ENCODE assay signal across 18 mouse cellular contexts in genomic region chr3:54555954-54556353, GRCm38 (mm10).
DNase-seq lines count a peak whose midpoint lies in the region; ATAC-seq and TF ChIP-seq lines count a peak whose summit lies in the region.
"Had no signal": no experiment of that assay in that cellular context is flagged by ENCODE, and none has a peak within 500 bp of the region (broad histone marks: within the 10 kb centered on the region; RNA-seq: fewer than 3 reads in every experiment).

No protein-coding gene starts in this region.

- no peak overlapping the region for H3K4me3 ChIP-seq in kidney, adult 2 months (ENCODE audit: insufficient read depth, low read depth, low read length)
- H3K4me3 ChIP-seq in MEL (ENCODE audit: control insufficient read depth in 1 of 2, insufficient read depth in 1 of 2, low read depth in 2 of 2, low read length in 2 of 2): no peak overlapping the region
- H3K4me3 ChIP-seq in embryonic fibroblast, embryonic 13.5 days (ENCODE audit: insufficient read depth, low read length): no peak overlapping the region
- no peak overlapping the region for H3K4me3 ChIP-seq in hindbrain, embryonic 11.5 days (ENCODE audit: low read depth, low read length)
- H3K4me3 ChIP-seq in kidney, embryonic 15.5 days (replicated peaks): no peak overlapping the region
- H3K4me3 ChIP-seq: embryonic facial prominence, embryonic 13.5 days; forebrain, embryonic 13.5 days; lung, embryonic 15.5 days; midbrain, embryonic 12.5 days; neural tube, embryonic 12.5 days had no signal

- no peak for TF ChIP-seq POLR2A in kidney, adult 2 months (IDR thresholded peaks at IDR 0.05; ENCODE audit: low read depth, low read length)
- no peak for TF ChIP-seq POLR2A in MEL (IDR thresholded peaks at IDR 0.05; ENCODE audit: control insufficient read depth in 1 of 2, insufficient read depth in 1 of 2, low read depth in 1 of 2, low read length in 2 of 2, poor library complexity in 1 of 2)
- TF ChIP-seq POLR2A in embryonic fibroblast, embryonic 13.5 days (IDR thresholded peaks at IDR 0.05; ENCODE audit: low read depth, low read length): no peak

- TF ChIP-seq EP300 in MEL (IDR thresholded peaks at IDR 0.05; ENCODE audit: low read depth in 1 of 2, low read length in 2 of 2): no peak

- 89% methylated on average over 2 of the region's 2 CpGs for WGBS in kidney, adult 2 months
- 94% methylated on average over 2 of the region's 2 CpGs for WGBS in hindbrain, embryonic 11.5 days
- 92% methylated on average over 2 of the region's 2 CpGs for WGBS in kidney, embryonic 15.5 days

- no peaks in the 10 kb centered on the region for H3K27me3 ChIP-seq in kidney, adult 2 months (replicated peaks; ENCODE audit: control insufficient read depth, insufficient read depth, low read length)
- H3K27me3 ChIP-seq in MEL (ENCODE audit: control insufficient read depth in 1 of 2, insufficient read depth in 2 of 2, low read length in 2 of 2): no peaks in the 10 kb centered on the region
- no peaks in the 10 kb centered on the region for H3K27me3 ChIP-seq in hindbrain, embryonic 11.5 days (ENCODE audit: control insufficient read depth, insufficient read depth, low read length)
- no peaks in the 10 kb centered on the region for H3K27me3 ChIP-seq in kidney, embryonic 15.5 days
- H3K27me3 ChIP-seq: embryonic facial prominence, embryonic 13.5 days; forebrain, embryonic 13.5 days; lung, embryonic 15.5 days; midbrain, embryonic 12.5 days; neural tube, embryonic 12.5 days had no signal

- no peaks in the 10 kb centered on the region for H3K79me2 ChIP-seq in MEL (ENCODE audit: control insufficient read depth, insufficient read depth, low read length, poor library complexity)

- no peaks in the 10 kb centered on the region for H3K4me1 ChIP-seq in kidney, adult 2 months (ENCODE audit: control insufficient read depth, insufficient read depth, low read length)
- no peaks in the 10 kb centered on the region for H3K4me1 ChIP-seq in MEL (ENCODE audit: control insufficient read depth in 1 of 2, insufficient read depth in 2 of 2, low read length in 2 of 2)
- H3K4me1 ChIP-seq in embryonic fibroblast, embryonic 13.5 days (ENCODE audit: control insufficient read depth, insufficient read depth, low read length): peaks cover 12% of the 10 kb centered on the region
- H3K4me1 ChIP-seq in hindbrain, embryonic 11.5 days (replicated peaks; ENCODE audit: control insufficient read depth, insufficient read depth, low read length): no peaks in the 10 kb centered on the region
- peaks cover 6% of the 10 kb centered on the region; the same call in 1 of the 2 replicates for H3K4me1 ChIP-seq in kidney, embryonic 15.5 days
- H3K4me1 ChIP-seq: forebrain, embryonic 13.5 days; midbrain, embryonic 12.5 days; neural tube, embryonic 12.5 days had no signal

- no peak for DNase-seq in kidney, adult 2 months
- no peak for DNase-seq in kidney, postnatal 14 days
- DNase-seq in A20 (ENCODE audit: low read depth, low spot score) (peak; percentile 49), MEL (ENCODE audit: low read depth, low spot score) (peak; percentile 23)
- DNase-seq in hindbrain, embryonic 11.5 days (ENCODE audit: low spot score): no peak
- DNase-seq: cerebellum, postnatal 10 days; heart, adult 11 months; heart, postnatal 10 days; kidney, postnatal 36 days; right cerebral cortex, adult 18-20 months had no signal

- H3K27ac ChIP-seq in kidney, adult 2 months (ENCODE audit: insufficient read depth, low read depth, low read length): no peak overlapping the region
- no peak overlapping the region for H3K27ac ChIP-seq in MEL (ENCODE audit: control insufficient read depth, low read depth, low read length)
- H3K27ac ChIP-seq in embryonic fibroblast, embryonic 13.5 days (ENCODE audit: insufficient read depth, low read length): 0 out of 2 replicates have a peak overlapping the region, but pooled peaks have one; percentile 43
- H3K27ac ChIP-seq in hindbrain, embryonic 11.5 days (ENCODE audit: low read depth, low read length): no peak overlapping the region
- H3K27ac ChIP-seq in kidney, embryonic 15.5 days: no peak overlapping the region
- H3K27ac ChIP-seq: embryonic facial prominence, embryonic 13.5 days; forebrain, embryonic 13.5 days; lung, embryonic 15.5 days; midbrain, embryonic 12.5 days; neural tube, embryonic 12.5 days had no signal

- H3K4me2 ChIP-seq in hindbrain, embryonic 11.5 days (replicated peaks; ENCODE audit: low read depth, low read length): no peak overlapping the region
- H3K4me2 ChIP-seq in kidney, embryonic 15.5 days: no peak overlapping the region
- H3K4me2 ChIP-seq: embryonic facial prominence, embryonic 13.5 days; forebrain, embryonic 13.5 days; lung, embryonic 15.5 days; midbrain, embryonic 12.5 days; neural tube, embryonic 12.5 days had no signal

- 0 out of 2 replicates have a peak, but pooled peaks have one; percentile 5 for TF ChIP-seq CTCF in kidney, adult 2 months (conservative IDR thresholded peaks at IDR 0.05; ENCODE audit: insufficient read depth, insufficient read length, low read depth, low read length)
- TF ChIP-seq CTCF in MEL (IDR thresholded peaks at IDR 0.05 in 2 of 3, conservative IDR thresholded peaks at IDR 0.05 in 1 of 3; ENCODE audit: control insufficient read depth in 1 of 3, insufficient read depth in 1 of 3, low read depth in 2 of 3, low read length in 3 of 3, poor library complexity in 1 of 3, severe bottlenecking in 1 of 3): peak in 2 of 3 experiments; percentile 22 to 37; a peak in 3 of 6 replicates
- TF ChIP-seq CTCF in embryonic fibroblast, embryonic 13.5 days (IDR thresholded peaks at IDR 0.05; ENCODE audit: borderline replicate concordance, insufficient read depth, low read length): no peak

- ATAC-seq in hindbrain, embryonic 11.5 days (ENCODE audit: low FRiP score): no peak
- ATAC-seq in frontal cortex, adult (ENCODE audit: low TSS enrichment): no peak
- no peak for ATAC-seq in kidney, embryonic 15.5 days (replicated peaks; ENCODE audit: low FRiP score)
- ATAC-seq: forebrain, embryonic 13.5 days had no signal

- no peak; the same call in 1 of the 2 replicates for TF ChIP-seq RAD21 in MEL (IDR thresholded peaks at IDR 0.05; ENCODE audit: low read depth, low read length)

- no peak overlapping the region for H3K9ac ChIP-seq in MEL (ENCODE audit: control insufficient read depth, low read depth, low read length, poor library complexity, severe bottlenecking)
- H3K9ac ChIP-seq in hindbrain, embryonic 11.5 days (ENCODE audit: low read depth, low read length): no peak overlapping the region
- no peak overlapping the region for H3K9ac ChIP-seq in kidney, embryonic 15.5 days
- H3K9ac ChIP-seq: embryonic facial prominence, embryonic 13.5 days; forebrain, embryonic 13.5 days; lung, embryonic 15.5 days; midbrain, embryonic 12.5 days; neural tube, embryonic 12.5 days had no signal

- no peaks in the 10 kb centered on the region for H3K9me3 ChIP-seq in MEL (replicated peaks; ENCODE audit: insufficient read depth, low read length)
- H3K9me3 ChIP-seq in hindbrain, embryonic 11.5 days (ENCODE audit: control insufficient read depth, low read length): no peaks in the 10 kb centered on the region
- no peaks in the 10 kb centered on the region for H3K9me3 ChIP-seq in kidney, embryonic 15.5 days (replicated peaks)
- H3K9me3 ChIP-seq: lung, embryonic 15.5 days; midbrain, embryonic 12.5 days; neural tube, embryonic 12.5 days had no signal

- no peaks in the 10 kb centered on the region for H3K36me3 ChIP-seq in kidney, adult 2 months (ENCODE audit: control insufficient read depth, insufficient read depth, low read length)
- no peaks in the 10 kb centered on the region for H3K36me3 ChIP-seq in MEL (ENCODE audit: control insufficient read depth in 1 of 2, insufficient read depth in 2 of 2, low read length in 2 of 2)
- H3K36me3 ChIP-seq in hindbrain, embryonic 11.5 days (ENCODE audit: control insufficient read depth, insufficient read depth, low read length): no peaks in the 10 kb centered on the region
- H3K36me3 ChIP-seq in kidney, embryonic 15.5 days: no peaks in the 10 kb centered on the region
- H3K36me3 ChIP-seq: embryonic facial prominence, embryonic 13.5 days; lung, embryonic 15.5 days; midbrain, embryonic 12.5 days; neural tube, embryonic 12.5 days had no signal

TF ChIP-seq in MEL, 35 proteins besides CTCF, POLR2A, EP300 and RAD21:
- TF ChIP-seq ETS1 (IDR thresholded peaks at IDR 0.05; ENCODE audit: low read depth, low read length) (no peak), POLR2AphosphoS2 (IDR thresholded peaks at IDR 0.05; ENCODE audit: low read length) (no peak), SMC3 (IDR thresholded peaks at IDR 0.05; ENCODE audit: low read depth, low read length) (0 out of 2 replicates have a peak, but pooled peaks have one; percentile 18), TBP (IDR thresholded peaks at IDR 0.05; ENCODE audit: low read depth, low read length) (no peak), ZKSCAN1 (IDR thresholded peaks at IDR 0.05; ENCODE audit: low read depth, low read length) (no peak), USF1 (IDR thresholded peaks at IDR 0.05; ENCODE audit: low read depth, low read length) (no peak)
TF ChIP-seq in MEL: peak in this region for 1.

Comparison
In these comparisons a context has a peak if more than half of its experiments do, and no peak if none do; other contexts are left out.
1. DNase-seq: peak in A20 (single experiment) and MEL (single experiment); none in kidney, adult 2 months (single experiment), kidney, postnatal 14 days (single experiment) and hindbrain, embryonic 11.5 days (single experiment).